Mouse (Mus musculus) embryonic facial prominence, embryonic 15.5 days (tissue): ENCODE data around the gene Rad51b. TPM values are rescaled to one million over a fixed set of nuclear protein-coding genes. Genes with fewer than 3 reads are reported as not detected.

ENCODE experiments used
- ATAC-seq: fragments of 200-750 bp; cut with Nextera tagmentation; 2 replicates; pipeline ENCODE4 v1.8.0; 2017; ENCODE audit warnings: low read depth, moderate TSS enrichment; ENCODE audit not compliant: insufficient number of reproducible peaks, low FRiP score, low TSS enrichment
- H3K27ac ChIP-seq: fragments of 300-500 bp; sonication (generic); replicated peaks from 2 replicates; pipeline ENCODE4 v1.5.1; 2015; ENCODE audit warnings: mild to moderate bottlenecking, inconsistent platforms
- H3K27me3 ChIP-seq: fragments of 300-500 bp; sonication (generic); 2 replicates; pipeline ENCODE4 v1.6.1; 2015; ENCODE audit warnings: inconsistent platforms
- H3K36me3 ChIP-seq: fragments of 300-500 bp; sonication (generic); 2 replicates; pipeline ENCODE4 v1.6.1; 2015; ENCODE audit warnings: mild to moderate bottlenecking, inconsistent platforms
- H3K4me1 ChIP-seq: fragments of 300-500 bp; sonication (generic); 2 replicates; pipeline ENCODE4 v1.6.1; 2015; ENCODE audit warnings: inconsistent platforms
- H3K4me2 ChIP-seq: fragments of 300-500 bp; sonication (generic); replicated peaks from 2 replicates; pipeline ENCODE4 v1.6.1; 2015; ENCODE audit warnings: mild to moderate bottlenecking, inconsistent platforms
- H3K4me3 ChIP-seq: fragments of 300-500 bp; sonication (generic); replicated peaks from 2 replicates; pipeline ENCODE4 v1.5.1; 2015; ENCODE audit warnings: mild to moderate bottlenecking, inconsistent platforms
- H3K9ac ChIP-seq: fragments of 300-500 bp; sonication (generic); 2 replicates; pipeline ENCODE4 v1.6.1; 2015; ENCODE audit warnings: inconsistent platforms
- H3K9me3 ChIP-seq: fragments of 300-500 bp; sonication (generic); replicated peaks from 2 replicates; pipeline ENCODE4 v1.6.1; 2016; ENCODE audit warnings: inconsistent platforms
- WGBS: fragments of 180-500 bp; shearing (Covaris S2); methylation state at CpG from one replicate; pipeline ENCODE4 v1.1.7; 2015; 5-methylcytosine and 5-hydroxymethylcytosine counted together
- polyA plus RNA-seq: library from polyadenylated mRNA; unstranded; fragments of >200 nt; fragmentation: Nextera tagmentation; extraction: Ambion mirVana; gene quantifications from 2 replicates; pipeline ENCODE4 v1.2.1, GENCODE M21; 2015

The Rad51b gene
- polyA plus RNA-seq, 1 experiment from 2014 or later = 7.3 TPM

GRCm38 (mm10) chr12:79769763-79770162 is 472.7 kb downstream of the Rad51b start:
- Histone ChIP-seq H3K9me3 (no peaks in the 10 kb centered on the region), H3K27ac (no peak overlapping the region), H3K27me3 (no peaks in the 10 kb centered on the region), H3K4me3 (no peak overlapping the region), H3K36me3 (no peaks in the 10 kb centered on the region), H3K4me2 (no peak overlapping the region), H3K9ac (no peak overlapping the region), H3K4me1 (peaks cover 4% of the 10 kb centered on the region; the same call in 1 of the 2 replicates)
- no peak for ATAC-seq
- WGBS = 92% methylated on average over 9 of the region's 9 CpGs

GRCm38 (mm10) chr12:79771194-79771593 is 474.1 kb downstream of the Rad51b start:
- no peaks in the 10 kb centered on the region for H3K9me3 ChIP-seq
- no peaks in the 10 kb centered on the region for H3K36me3 ChIP-seq
- H3K27ac ChIP-seq = no peak overlapping the region
- H3K9ac ChIP-seq = no peak overlapping the region
- H3K4me1 ChIP-seq = peaks cover 1% of the 10 kb centered on the region; the same call in 1 of the 2 replicates
- H3K27me3 ChIP-seq = no peaks in the 10 kb centered on the region
- H3K4me3 ChIP-seq = no peak overlapping the region
- WGBS = 96% methylated on average over 4 of the region's 4 CpGs
- no peak for ATAC-seq
- no peak overlapping the region for H3K4me2 ChIP-seq

GRCm38 (mm10) chr12:79771741-79772140 is 474.7 kb downstream of the Rad51b start:
- Histone ChIP-seq H3K36me3 (no peaks in the 10 kb centered on the region), H3K9ac (no peak overlapping the region), H3K27ac (no peak overlapping the region), H3K9me3 (no peaks in the 10 kb centered on the region), H3K4me3 (no peak overlapping the region), H3K4me1 (no peaks in the 10 kb centered on the region), H3K27me3 (no peaks in the 10 kb centered on the region), H3K4me2 (no peak overlapping the region)
- no peak for ATAC-seq
- 83% methylated on average over 3 of the region's 3 CpGs for WGBS

DNA sequence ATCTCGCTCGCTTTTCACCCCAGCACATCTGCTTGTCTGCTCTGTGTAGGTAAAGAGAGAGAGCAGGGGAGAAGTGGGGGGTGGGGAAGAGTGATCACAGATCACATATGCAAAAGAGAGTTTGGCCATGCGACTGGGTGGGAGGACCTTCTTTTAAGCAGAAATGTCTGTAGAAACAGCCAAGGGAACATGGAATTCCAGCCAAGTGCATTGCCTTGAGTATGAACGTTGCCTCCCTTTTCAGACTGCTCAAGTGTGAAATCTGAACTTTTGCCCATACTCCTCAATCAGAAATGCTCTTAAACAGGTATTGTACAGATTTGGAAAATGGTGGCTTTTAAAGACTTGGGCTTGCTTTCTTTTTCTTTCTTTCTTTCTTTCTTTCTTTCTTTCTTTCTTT is 476.2 kb downstream of the Rad51b start:
- no peak for ATAC-seq
- 75% methylated on average over 4 of the region's 4 CpGs for WGBS
- Histone ChIP-seq H3K9me3 (no peaks in the 10 kb centered on the region), H3K4me1 (no peaks in the 10 kb centered on the region), H3K27ac (no peak overlapping the region), H3K27me3 (no peaks in the 10 kb centered on the region), H3K36me3 (no peaks in the 10 kb centered on the region), H3K4me2 (no peak overlapping the region), H3K9ac (no peak overlapping the region), H3K4me3 (no peak overlapping the region)

GRCm38 (mm10) chr12:79774571-79774970 is 477.5 kb downstream of the Rad51b start:
- Histone ChIP-seq H3K27ac (peak overlapping the region; percentile 35; the same call in 1 of the 2 replicates), H3K36me3 (no peaks in the 10 kb centered on the region), H3K4me3 (no peak overlapping the region), H3K27me3 (no peaks in the 10 kb centered on the region), H3K4me1 (no peaks in the 10 kb centered on the region), H3K9me3 (no peaks in the 10 kb centered on the region), H3K4me2 (no peak overlapping the region), H3K9ac (no peak overlapping the region)
- 75% methylated on average over 4 of the region's 4 CpGs for WGBS
- ATAC-seq = no peak

- H3K4me2 ChIP-seq = no peak overlapping the region
- ATAC-seq = 0 out of 2 replicates have a peak, but pooled peaks have one; percentile 51
- 51% methylated on average over 5 of the region's 5 CpGs for WGBS
Measured at GRCm38 (mm10) chr12:79776828-79777227, 479.7 kb downstream of the Rad51b start.

GRCm38 (mm10) chr12:79780745-79781144 is 483.7 kb downstream of the Rad51b start:
- Histone ChIP-seq H3K36me3 (no peaks in the 10 kb centered on the region), H3K4me1 (peaks cover 9% of the 10 kb centered on the region; the same call in 1 of the 2 replicates), H3K9me3 (no peaks in the 10 kb centered on the region), H3K4me3 (no peak overlapping the region), H3K9ac (no peak overlapping the region), H3K27ac (peak overlapping the region; percentile 35), H3K27me3 (no peaks in the 10 kb centered on the region), H3K4me2 (no peak overlapping the region)
- no peak for ATAC-seq
- WGBS = 52% methylated on average over 2 of the region's 2 CpGs

More at GRCm38 (mm10) chr12:79776828-79777227, 479.7 kb downstream of the Rad51b start:
- Histone ChIP-seq H3K9me3 (no peaks in the 10 kb centered on the region), H3K27me3 (no peaks in the 10 kb centered on the region), H3K27ac (0 out of 2 replicates have a peak overlapping the region, but pooled peaks have one; percentile 34), H3K9ac (no peak overlapping the region), H3K4me1 (no peaks in the 10 kb centered on the region), H3K36me3 (no peaks in the 10 kb centered on the region), H3K4me3 (no peak overlapping the region)

DNA sequence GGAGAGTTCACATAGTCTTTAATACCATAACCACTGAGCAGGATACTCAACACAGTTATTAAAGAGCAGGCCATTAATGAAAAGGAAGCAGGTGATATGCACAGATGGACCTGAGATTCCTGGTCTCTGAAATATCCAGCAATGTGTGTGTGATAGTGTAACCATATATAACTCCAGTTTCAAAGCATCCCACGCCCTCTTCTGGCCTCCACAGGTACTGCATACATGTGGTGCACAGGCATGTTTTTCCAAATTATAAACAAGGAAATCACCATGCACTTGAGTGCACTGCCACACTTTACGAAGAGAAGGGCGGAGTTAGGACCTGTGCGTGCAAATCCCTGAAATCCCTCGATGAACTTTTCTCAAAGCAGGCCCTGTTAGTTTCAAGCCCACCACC is 484.7 kb downstream of the Rad51b start:
- ATAC-seq = no peak
- Histone ChIP-seq H3K4me3 (no peak overlapping the region), H3K27ac (no peak overlapping the region), H3K4me2 (no peak overlapping the region), H3K27me3 (no peaks in the 10 kb centered on the region), H3K36me3 (no peaks in the 10 kb centered on the region), H3K4me1 (peaks cover 9% of the 10 kb centered on the region; the same call in 1 of the 2 replicates), H3K9me3 (no peaks in the 10 kb centered on the region), H3K9ac (no peak overlapping the region)
- 86% methylated on average over 5 of the region's 5 CpGs for WGBS

DNA sequence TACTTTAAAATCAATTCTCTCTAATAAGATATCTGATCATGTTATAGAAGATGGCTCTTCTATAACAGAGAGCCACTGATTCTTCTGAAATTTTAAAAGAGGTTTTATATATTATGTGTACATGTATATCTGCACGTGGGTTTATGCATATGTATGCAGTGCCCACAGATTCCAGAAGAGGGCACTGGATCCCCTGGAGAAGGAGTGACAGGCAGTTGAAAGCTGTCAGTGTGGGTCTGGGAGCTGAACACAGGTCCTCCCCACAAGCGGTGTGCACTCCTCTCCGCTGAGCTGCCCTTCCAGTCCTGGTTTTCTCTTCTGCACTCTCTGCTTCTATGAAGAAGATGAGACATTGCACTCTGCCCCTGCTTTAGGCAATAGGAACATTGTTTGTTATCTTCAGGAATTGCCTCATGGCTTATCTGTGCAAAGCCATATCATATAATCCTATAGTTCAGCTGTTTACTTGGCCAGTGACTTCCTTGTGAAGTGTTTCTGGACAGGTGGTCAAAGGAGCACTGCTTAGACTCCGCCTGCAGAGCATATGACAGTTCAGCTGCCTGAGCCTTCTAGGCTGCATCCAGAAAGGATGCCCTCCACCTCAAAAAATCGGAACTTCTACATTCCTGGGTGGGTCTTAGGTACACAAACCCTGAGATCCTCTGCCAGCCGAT is 485.5 kb downstream of the Rad51b start:
- H3K27me3 ChIP-seq = no peaks in the 10 kb centered on the region
- no peak overlapping the region for H3K27ac ChIP-seq
- no peak overlapping the region for H3K4me2 ChIP-seq
- H3K9ac ChIP-seq = no peak overlapping the region
- 94% methylated on average over 6 of the region's 6 CpGs for WGBS
- H3K36me3 ChIP-seq = no peaks in the 10 kb centered on the region
- no peak overlapping the region for H3K4me3 ChIP-seq
- H3K4me1 ChIP-seq = peaks cover 12% of the 10 kb centered on the region; the same call in 1 of the 2 replicates
- no peaks in the 10 kb centered on the region for H3K9me3 ChIP-seq
- ATAC-seq = no peak

DNA sequence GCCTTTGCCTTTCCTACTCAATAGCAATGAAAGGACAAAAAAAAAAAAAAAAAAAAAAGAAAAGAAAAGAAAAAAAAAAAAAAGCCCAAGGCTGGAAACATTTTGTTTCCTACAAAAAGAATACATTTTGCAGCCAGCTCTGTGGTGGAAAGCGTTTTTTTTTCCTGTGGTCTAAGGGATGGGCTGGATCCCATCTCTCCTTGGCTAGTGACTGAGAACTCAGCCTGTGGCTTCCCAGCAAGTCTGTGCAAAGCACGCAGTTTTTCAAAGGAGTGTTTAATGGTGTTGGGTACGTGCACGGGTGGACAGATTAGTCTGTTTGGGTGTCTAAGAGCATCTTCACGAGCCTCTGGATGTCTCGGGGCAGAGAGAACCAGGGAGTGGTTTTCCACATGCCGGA is 487.1 kb downstream of the Rad51b start:
- H3K9ac ChIP-seq = no peak overlapping the region
- H3K27me3 ChIP-seq = no peaks in the 10 kb centered on the region
- ATAC-seq = no peak
- no peaks in the 10 kb centered on the region for H3K9me3 ChIP-seq
- peak overlapping the region; percentile 63 for H3K27ac ChIP-seq
- no peaks in the 10 kb centered on the region for H3K36me3 ChIP-seq
- 45% methylated on average over 7 of the region's 7 CpGs for WGBS
- H3K4me2 ChIP-seq = no peak overlapping the region
- no peak overlapping the region for H3K4me3 ChIP-seq
- peaks cover 16% of the 10 kb centered on the region; the same call in 1 of the 2 replicates for H3K4me1 ChIP-seq

DNA sequence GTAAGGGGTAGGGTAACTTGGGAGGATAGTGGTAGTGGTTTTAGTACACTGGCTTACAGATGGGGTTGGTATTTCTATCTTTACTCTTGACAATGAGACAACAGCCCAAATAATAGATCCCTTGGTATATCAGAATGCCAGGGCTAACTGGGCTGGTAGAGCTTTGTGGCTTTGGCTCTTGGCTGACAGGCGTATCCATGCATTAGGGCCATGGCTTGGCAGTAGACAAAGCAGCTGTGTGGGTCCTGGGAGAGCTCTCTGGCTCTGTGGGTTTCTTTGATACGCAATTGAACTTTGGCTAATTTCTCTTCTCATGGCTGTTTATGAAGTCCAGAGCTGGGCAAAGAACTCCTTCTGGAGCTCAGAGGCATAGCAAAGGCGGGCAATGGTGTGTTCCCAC is 488.6 kb downstream of the Rad51b start:
- ATAC-seq = peak; percentile 62; the same call in 1 of the 2 replicates
- Histone ChIP-seq H3K4me3 (no peak overlapping the region), H3K27me3 (no peaks in the 10 kb centered on the region), H3K27ac (no peak overlapping the region), H3K9ac (no peak overlapping the region), H3K4me1 (peaks cover 16% of the 10 kb centered on the region; the same call in 1 of the 2 replicates), H3K36me3 (no peaks in the 10 kb centered on the region), H3K9me3 (no peaks in the 10 kb centered on the region), H3K4me2 (no peak overlapping the region)
- WGBS = 79% methylated on average over 3 of the region's 3 CpGs

GRCm38 (mm10) chr12:79787538-79787937 is 490.5 kb downstream of the Rad51b start:
- Histone ChIP-seq H3K4me1 (peaks cover 16% of the 10 kb centered on the region; the same call in 1 of the 2 replicates), H3K27ac (no peak overlapping the region), H3K4me2 (no peak overlapping the region), H3K27me3 (no peaks in the 10 kb centered on the region), H3K9me3 (no peaks in the 10 kb centered on the region), H3K4me3 (no peak overlapping the region), H3K36me3 (no peaks in the 10 kb centered on the region), H3K9ac (no peak overlapping the region)
- ATAC-seq = no peak
- 53% methylated on average over 10 of the region's 10 CpGs for WGBS
